Mouse (Mus musculus) forebrain, embryonic 15.5 days (tissue): ENCODE results near the gene Ccdc117. TPM values are rescaled to one million over a fixed set of nuclear protein-coding genes. Genes with fewer than 3 reads are reported as not detected.

ENCODE experiments used
- ATAC-seq: fragments of 200-750 bp; cut with Nextera tagmentation; replicated peaks from 2 replicates; pipeline ENCODE4 v1.8.0; 2017; ENCODE audit warnings: mild to moderate bottlenecking, moderate TSS enrichment, moderate library complexity
- H3K27ac ChIP-seq: fragments of 300-500 bp; sonication (generic); replicated peaks from 2 replicates; pipeline ENCODE4 v1.5.1; 2015; ENCODE audit warnings: mild to moderate bottlenecking, inconsistent platforms
- H3K27me3 ChIP-seq: fragments of 300-500 bp; sonication (generic); 2 replicates; pipeline ENCODE4 v1.6.1; 2015; ENCODE audit warnings: inconsistent platforms
- H3K36me3 ChIP-seq: fragments of 300-500 bp; sonication (generic); 2 replicates; pipeline ENCODE4 v1.6.1; 2015; ENCODE audit warnings: mild to moderate bottlenecking, inconsistent platforms
- H3K4me1 ChIP-seq: fragments of 300-500 bp; sonication (generic); 2 replicates; pipeline ENCODE4 v1.6.1; 2015; ENCODE audit warnings: inconsistent platforms
- H3K4me2 ChIP-seq: fragments of 300-500 bp; sonication (generic); replicated peaks from 2 replicates; pipeline ENCODE4 v1.6.1; 2015; ENCODE audit warnings: mild to moderate bottlenecking, inconsistent platforms
- H3K4me3 ChIP-seq: fragments of 300-500 bp; sonication (generic); 2 replicates; pipeline ENCODE4 v1.5.1; 2015; ENCODE audit warnings: mild to moderate bottlenecking, inconsistent platforms
- H3K9ac ChIP-seq: fragments of 300-500 bp; sonication (generic); replicated peaks from 2 replicates; pipeline ENCODE4 v1.6.1; 2015; ENCODE audit warnings: mild to moderate bottlenecking, inconsistent platforms
- H3K9me3 ChIP-seq: fragments of 300-500 bp; sonication (generic); 2 replicates; pipeline ENCODE4 v1.6.1; 2016; ENCODE audit warnings: inconsistent platforms
- WGBS: fragments of 180-500 bp; shearing (Covaris S2); methylation state at CpG from one replicate; pipeline ENCODE4 v1.1.7; 2015; ENCODE audit warnings: mixed read lengths; 5-methylcytosine and 5-hydroxymethylcytosine counted together
- polyA plus RNA-seq: library from polyadenylated mRNA; unstranded; fragments of >200 nt; fragmentation: Nextera tagmentation; extraction: Ambion mirVana; gene quantifications from 2 replicates; pipeline ENCODE4 v1.2.1, GENCODE M21; 2015

Ccdc117 gene
- polyA plus RNA-seq, 1 experiment from 2014 or later, result 15.8 TPM

GRCm38 (mm10) chr11:5485193-5486011 lies 56.6 kb downstream of the Ccdc117 start:
- ATAC-seq, result peak; percentile 85
- no peaks in the 10 kb centered on the region for H3K27me3 ChIP-seq
- H3K4me3 ChIP-seq, result peak overlapping the region; percentile 37
- H3K9me3 ChIP-seq, result no peaks in the 10 kb centered on the region
- no peaks in the 10 kb centered on the region for H3K36me3 ChIP-seq
- H3K4me2 ChIP-seq, result peak overlapping the region; percentile 52
- H3K27ac ChIP-seq, result no peak overlapping the region; the same call in 1 of the 2 replicates
- H3K4me1 ChIP-seq, result peaks cover 6% of the 10 kb centered on the region
- H3K9ac ChIP-seq, result peak overlapping the region; percentile 35; the same call in 1 of the 2 replicates
- WGBS, result 18% methylated on average over 15 of the region's 15 CpGs

- no peak overlapping the region for H3K4me3 ChIP-seq
- no peak overlapping the region for H3K9ac ChIP-seq
- WGBS, result 89% methylated on average over 13 of the region's 13 CpGs
- H3K36me3 ChIP-seq, result no peaks in the 10 kb centered on the region
- H3K27ac ChIP-seq, result no peak overlapping the region
- no peak for ATAC-seq
- H3K27me3 ChIP-seq, result no peaks in the 10 kb centered on the region
- peaks cover 6% of the 10 kb centered on the region for H3K4me1 ChIP-seq
- H3K4me2 ChIP-seq, result no peak overlapping the region
- no peaks in the 10 kb centered on the region for H3K9me3 ChIP-seq
These were observed 59.4 kb downstream of the Ccdc117 start for GRCm38 (mm10) chr11:5482581-5482980.

Other genes with a start within 250 kb of the Ccdc117 start
- gene Znrf3, start 97.3 kb downstream of the Ccdc117 start, polyA plus RNA-seq, result 6.9 and 7.4 TPM in 2 replicates
- gene Xbp1, start 21.5 kb downstream of the Ccdc117 start, polyA plus RNA-seq, result 128 and 135 TPM in 2 replicates
- not detected in 2 replicates for gene Ankrd36, start 27.5 kb upstream of the Ccdc117 start, polyA plus RNA-seq
- 177 and 180 TPM in 2 replicates for gene Mrps24, start 173.5 kb upstream of the Ccdc117 start, polyA plus RNA-seq
- 31.6 and 32.4 TPM in 2 replicates for gene Urgcp, start 220.2 kb upstream of the Ccdc117 start, polyA plus RNA-seq
- 138 and 140 TPM in 2 replicates for gene Dbnl, start 246.3 kb upstream of the Ccdc117 start, polyA plus RNA-seq